Mouse (Mus musculus): Measurements from ENCODE around the gene Wapl.

Gene Wapl

GRCm38 (mm10) chr14:34673395-34674228, at the start of gene Wapl:
Gene Wapl, plus strand, starts transcription at chr14:34673928.
- peak; percentile 97 for DNase-seq (ENCODE audit: low spot score)

DNA sequence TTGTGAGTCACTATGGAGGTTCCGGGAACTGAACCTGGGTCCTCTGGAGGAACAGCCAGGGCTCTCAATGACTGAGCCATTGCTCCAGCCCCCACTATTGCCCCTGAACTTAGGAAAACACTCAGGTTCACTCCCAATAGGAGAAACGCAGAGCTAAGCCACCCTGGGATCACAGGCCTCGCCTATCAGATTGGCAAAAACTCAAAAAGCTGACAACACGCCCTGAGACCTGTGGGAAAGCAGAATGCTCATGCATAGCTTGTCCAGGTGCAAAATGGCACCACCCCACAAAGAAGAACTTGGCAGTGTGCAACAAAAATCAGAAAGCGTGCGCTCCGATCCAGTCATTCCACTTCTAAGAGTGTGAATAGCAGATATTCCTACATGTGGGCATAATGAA, 46.9 kb upstream of the Wapl start:
- no peak for DNase-seq (ENCODE audit: low spot score)

- no peak for DNase-seq (ENCODE audit: low spot score)
Measured at GRCm38 (mm10) chr14:34632722-34633448, 40.8 kb upstream of the Wapl start.

- DNase-seq (ENCODE audit: low spot score) = no peak
Measured at GRCm38 (mm10) chr14:34635192-34635591, 38.5 kb upstream of the Wapl start.

- no peak for DNase-seq (ENCODE audit: low spot score)
Measured at GRCm38 (mm10) chr14:34635721-34636120, 38.0 kb upstream of the Wapl start.

- no peak for DNase-seq (ENCODE audit: low spot score)
Measured at GRCm38 (mm10) chr14:34644140-34644539, 29.6 kb upstream of the Wapl start.

- no peak for DNase-seq (ENCODE audit: low spot score)
Measured at GRCm38 (mm10) chr14:34647870-34648475, 25.8 kb upstream of the Wapl start.

GRCm38 (mm10) chr14:34657131-34657530, 16.6 kb upstream of the Wapl start:
- DNase-seq (ENCODE audit: low spot score) = no peak

DNA sequence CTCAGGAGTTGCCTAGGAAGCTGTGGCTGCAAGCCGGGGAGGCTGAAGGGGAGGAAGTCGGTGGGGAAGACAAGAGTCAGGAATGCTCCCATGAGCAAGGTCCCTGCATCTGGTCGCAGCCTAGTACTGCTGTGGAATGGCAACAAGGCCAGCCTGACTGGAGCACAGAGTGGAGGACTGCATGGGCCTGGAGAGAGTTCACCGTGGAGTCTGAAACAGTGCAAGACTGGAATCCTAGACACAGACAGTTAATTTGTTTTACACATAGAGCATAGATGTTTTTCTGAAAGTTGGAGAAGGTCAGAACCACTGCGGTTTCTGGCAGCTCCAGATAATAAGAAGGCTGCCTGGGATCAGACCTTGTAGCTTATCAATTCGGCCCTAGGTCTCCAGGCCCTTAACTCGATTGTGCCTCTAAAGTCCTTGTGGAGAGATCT, 13.4 kb upstream of the Wapl start:
- no peak for DNase-seq (ENCODE audit: low spot score)

- DNase-seq (ENCODE audit: low spot score) = peak; percentile 10
Measured at GRCm38 (mm10) chr14:34660788-34661591, 12.7 kb upstream of the Wapl start.

GRCm38 (mm10) chr14:34661621-34662477, 11.9 kb upstream of the Wapl start:
- peak; percentile 61 for DNase-seq (ENCODE audit: low spot score)

DNA sequence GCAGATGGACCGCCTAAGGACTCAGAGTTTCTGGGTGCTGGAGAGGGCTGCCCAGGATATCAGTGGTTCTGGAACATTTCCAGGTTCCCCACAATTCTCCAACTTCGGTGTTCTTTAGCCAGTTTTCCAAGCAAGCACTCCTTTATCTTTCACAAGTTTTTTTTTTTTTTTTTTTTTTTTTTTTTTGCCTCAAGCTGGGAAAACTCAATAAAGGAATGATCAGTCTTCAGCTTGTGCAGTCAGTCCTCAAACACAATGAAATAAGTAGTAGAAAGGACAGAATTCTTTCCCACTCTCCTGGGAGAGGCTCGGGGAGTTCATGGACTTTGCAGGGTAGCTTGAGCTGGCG, 11.3 kb upstream of the Wapl start:
- no peak for DNase-seq (ENCODE audit: low spot score)

DNA sequence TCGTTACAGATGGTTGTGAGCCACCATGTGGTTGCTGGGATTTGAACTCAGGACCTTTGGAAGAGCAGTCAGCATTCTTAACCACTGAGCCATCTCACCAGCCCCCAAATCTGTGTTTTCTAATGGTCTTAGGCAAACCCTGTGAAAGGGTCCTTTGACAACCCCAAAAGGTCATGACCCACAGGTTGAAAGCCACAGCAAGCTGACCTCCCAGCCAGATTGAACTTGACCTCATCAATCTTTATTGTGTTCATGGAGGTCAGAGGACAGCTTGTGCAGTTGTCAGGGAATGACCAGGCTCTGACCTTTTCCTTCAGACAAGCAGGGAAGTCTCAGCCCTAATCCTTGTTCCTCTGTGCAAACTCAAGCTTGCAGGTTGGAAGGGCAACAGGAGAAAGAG, 10.3 kb upstream of the Wapl start:
- no peak for DNase-seq (ENCODE audit: low spot score)

DNA sequence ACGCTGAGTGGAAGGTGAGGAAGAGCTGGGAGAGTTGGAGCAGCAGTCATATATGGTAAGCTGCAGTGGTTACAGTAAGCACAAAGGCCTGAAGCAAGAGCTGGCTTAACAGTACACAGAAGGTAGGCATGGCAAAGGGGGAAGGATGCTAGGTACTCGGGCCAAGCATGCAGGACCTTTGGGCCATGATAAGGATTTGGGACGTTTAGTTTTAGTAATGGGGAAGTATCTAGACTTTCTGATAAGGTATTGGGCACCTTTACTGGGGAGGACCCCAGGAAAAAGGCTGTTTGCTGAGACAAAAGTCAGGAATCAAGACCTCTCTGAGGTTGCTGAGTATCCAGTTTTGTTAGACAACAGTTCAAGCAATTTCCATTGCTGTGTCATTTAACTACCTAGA, 4.6 kb upstream of the Wapl start:
- no peak for DNase-seq (ENCODE audit: low spot score)

- no peak for DNase-seq (ENCODE audit: low spot score)
Measured at GRCm38 (mm10) chr14:34670256-34670655, 3.5 kb upstream of the Wapl start.

- peak; percentile 73 for DNase-seq (ENCODE audit: low spot score)
Measured at GRCm38 (mm10) chr14:34674229-34674791, 582 bp downstream of the Wapl start.

DNA sequence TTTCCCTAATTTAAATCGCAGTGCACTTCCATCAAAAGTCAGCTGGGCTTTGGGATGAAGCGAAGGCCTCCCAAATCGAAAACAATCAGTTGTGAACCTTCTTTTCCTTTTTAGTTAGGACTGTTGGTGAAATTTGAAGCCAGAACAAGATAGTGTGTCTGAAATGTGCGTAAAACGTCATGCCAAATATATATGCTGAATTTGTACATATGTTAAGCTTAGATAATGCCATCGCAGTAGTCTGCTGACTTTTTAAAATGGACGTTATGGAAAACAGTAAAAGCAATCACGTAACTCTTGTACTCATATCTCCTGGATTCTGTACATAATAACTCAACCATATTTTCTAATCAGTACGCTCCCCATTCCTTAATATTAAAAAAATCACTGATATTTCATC, 1.2 kb downstream of the Wapl start:
- DNase-seq (ENCODE audit: low spot score) = no peak

DNA sequence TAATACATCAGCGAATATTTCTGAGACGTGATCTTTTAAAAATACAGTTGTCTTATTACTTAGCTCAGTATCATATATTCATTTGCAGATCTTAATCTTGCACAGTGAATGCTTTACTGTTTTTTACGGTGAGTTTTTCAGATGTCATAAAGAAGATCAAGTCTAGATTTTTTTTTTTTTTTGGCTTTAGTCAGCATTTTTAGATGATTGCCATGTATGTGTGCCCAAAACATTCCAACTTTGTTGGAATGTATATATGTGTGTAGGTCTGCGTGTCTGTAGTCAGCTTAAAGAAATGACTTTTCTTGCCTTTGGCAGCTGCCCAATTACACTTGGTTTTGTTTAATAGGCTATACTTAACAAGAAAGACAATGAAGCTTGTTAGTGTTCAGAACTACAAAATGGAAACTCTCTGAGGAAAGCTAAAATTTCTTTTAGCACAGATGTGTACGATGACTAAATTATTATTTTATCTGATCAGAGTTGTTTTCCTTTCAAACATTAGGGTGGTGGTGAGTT, 1.7 kb downstream of the Wapl start:
- DNase-seq (ENCODE audit: low spot score) = no peak

DNA sequence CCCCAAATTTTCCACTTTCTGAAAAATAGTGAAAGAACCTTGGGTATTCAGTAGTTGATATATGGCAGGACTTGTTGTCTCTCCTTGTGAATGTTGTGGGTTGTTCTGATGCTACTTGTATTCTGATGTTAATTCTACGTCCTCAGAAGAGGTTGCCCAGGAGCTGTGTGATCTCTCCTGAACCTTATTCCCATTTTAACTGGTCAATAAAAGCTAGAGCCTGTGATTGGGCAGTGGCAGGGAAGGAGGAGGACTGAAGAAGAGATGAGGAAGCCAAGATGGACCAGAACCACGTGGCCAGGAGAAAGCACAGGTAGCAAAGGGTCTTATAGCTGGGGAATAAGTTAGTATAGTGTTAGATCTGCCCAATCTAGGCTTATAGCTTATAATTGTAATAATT, 7.1 kb downstream of the Wapl start:
- DNase-seq (ENCODE audit: low spot score) = no peak

DNA sequence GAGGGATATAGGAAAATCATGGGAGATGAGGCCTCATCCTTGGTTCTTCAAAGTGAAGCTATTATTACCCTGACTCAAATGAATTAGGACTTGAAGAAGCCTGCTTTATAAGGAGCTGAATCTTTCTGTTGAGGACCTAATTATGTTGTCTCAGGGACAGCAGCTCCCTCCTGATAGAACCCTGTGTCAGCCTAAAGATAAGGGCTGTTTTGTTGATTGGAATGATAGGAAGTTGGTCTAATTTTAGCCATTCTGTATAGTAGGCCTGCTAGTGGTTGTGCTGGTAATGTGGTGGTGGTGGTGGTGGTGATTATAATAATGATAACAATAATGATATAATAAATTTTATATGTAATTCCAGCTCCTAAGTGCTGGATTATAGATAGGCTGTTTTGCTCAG, 11.3 kb downstream of the Wapl start:
- no peak for DNase-seq (ENCODE audit: low spot score)

GRCm38 (mm10) chr14:34693970-34694369, 20.2 kb downstream of the Wapl start:
- DNase-seq (ENCODE audit: low spot score) = no peak

Data from yolk sac, embryonic 10.5 days (tissue).